Comparison of ENCODE assay signal across 8 mouse cellular contexts in genomic region chr3:52758561-52758960, GRCm38 (mm10).
A peak's percentile ranks its signal among the peaks of the same experiment; 100 is the strongest.
DNase-seq lines count a peak whose midpoint lies in the region; ATAC-seq and TF ChIP-seq lines count a peak whose summit lies in the region.
"Had no signal": no experiment of that assay in that cellular context is flagged by ENCODE, and none has a peak within 500 bp of the region (broad histone marks: within the 10 kb centered on the region; RNA-seq: fewer than 3 reads in every experiment).

No protein-coding gene starts in this region.

- ATAC-seq in liver, embryonic 11.5 days (replicated peaks; ENCODE audit: low FRiP score), result no peak

- TF ChIP-seq CTCF in ES-Bruce4 (IDR thresholded peaks at IDR 0.05; ENCODE audit: low read depth, low read length), result peak; percentile 38
- TF ChIP-seq CTCF in brain, embryonic 14.5 days (IDR thresholded peaks at IDR 0.05; ENCODE audit: borderline replicate concordance, extremely low read depth, insufficient read depth, insufficient read length), result peak; percentile 54; the same call in 1 of the 2 replicates
- no peak for TF ChIP-seq CTCF in thymus, adult 2 months (IDR thresholded peaks at IDR 0.05; ENCODE audit: borderline replicate concordance, control insufficient read depth, extremely low read depth, insufficient read depth, low read length, poor library complexity)

- H3K4me3 ChIP-seq in liver, embryonic 11.5 days (ENCODE audit: low read depth, low read length), result no peak overlapping the region
- H3K4me3 ChIP-seq in ES-Bruce4 (ENCODE audit: low read depth, low read length), result no peak overlapping the region
- no peak overlapping the region for H3K4me3 ChIP-seq in thymus, adult 2 months (ENCODE audit: control insufficient read depth, insufficient read depth, low read length)
- H3K4me3 ChIP-seq: limb, embryonic 15.5 days had no signal

- no peak overlapping the region for H3K27ac ChIP-seq in liver, embryonic 11.5 days (ENCODE audit: low read depth, low read length)
- no peak overlapping the region for H3K27ac ChIP-seq in ES-Bruce4 (ENCODE audit: insufficient read depth, low read length)
- no peak overlapping the region for H3K27ac ChIP-seq in thymus, adult 2 months (ENCODE audit: control insufficient read depth, insufficient read depth, low read length)
- H3K27ac ChIP-seq: limb, embryonic 15.5 days had no signal

- H3K9ac ChIP-seq in liver, embryonic 11.5 days (ENCODE audit: low read depth, low read length), result no peak overlapping the region
- H3K9ac ChIP-seq in ES-Bruce4 (ENCODE audit: low read depth, poor library complexity, severe bottlenecking), result no peak overlapping the region
- H3K9ac ChIP-seq: limb, embryonic 15.5 days had no signal

- TF ChIP-seq EP300 in ES-Bruce4 (IDR thresholded peaks at IDR 0.05; ENCODE audit: insufficient read depth, low read depth, low read length), result no peak

- TF ChIP-seq POLR2A in ES-Bruce4 (IDR thresholded peaks at IDR 0.05; ENCODE audit: insufficient read depth, low read length), result no peak
- TF ChIP-seq POLR2A in brain, embryonic 14.5 days (IDR thresholded peaks at IDR 0.05; ENCODE audit: borderline replicate concordance, extremely low read depth, insufficient read depth, insufficient read length, poor library complexity, severe bottlenecking), result no peak
- no peak for TF ChIP-seq POLR2A in thymus, adult 2 months (IDR thresholded peaks at IDR 0.05; ENCODE audit: control insufficient read depth, extremely low read depth, insufficient read depth, low read length, poor library complexity)

- H3K4me1 ChIP-seq in liver, embryonic 11.5 days (replicated peaks; ENCODE audit: control insufficient read depth, insufficient read depth, low read length), result peaks cover 5% of the 10 kb centered on the region; the same call in 1 of the 2 replicates
- H3K4me1 ChIP-seq in ES-Bruce4 (ENCODE audit: control insufficient read depth, insufficient read depth, low read length), result no peaks in the 10 kb centered on the region
- no peaks in the 10 kb centered on the region for H3K4me1 ChIP-seq in thymus, adult 2 months (replicated peaks; ENCODE audit: control insufficient read depth, insufficient read depth, low read length)
- H3K4me1 ChIP-seq: limb, embryonic 15.5 days had no signal

- intact Hi-C loops in gastrocnemius, postnatal 14 days (cut with DNase I; ENCODE audit: low total_unique reads), result loop anchor here (5.0 kb wide), 1 partner anchor 496 kb away; no protein-coding TSS in a partner anchor
- intact Hi-C loops in left cerebral cortex, postnatal 4 days (cut with DNase I), result loop anchor here (5.0 kb wide), 1 partner anchor 496 kb away; no protein-coding TSS in a partner anchor

- no peaks in the 10 kb centered on the region for H3K9me3 ChIP-seq in liver, embryonic 11.5 days (ENCODE audit: control insufficient read depth, low read length)
- no peaks in the 10 kb centered on the region for H3K9me3 ChIP-seq in ES-Bruce4 (replicated peaks; ENCODE audit: control insufficient read depth, insufficient read depth, low read length, poor library complexity, severe bottlenecking)
- H3K9me3 ChIP-seq: limb, embryonic 15.5 days had no signal

- no peaks in the 10 kb centered on the region for H3K27me3 ChIP-seq in liver, embryonic 11.5 days (replicated peaks; ENCODE audit: control insufficient read depth, insufficient read depth, low read length)
- no peaks in the 10 kb centered on the region for H3K27me3 ChIP-seq in ES-Bruce4 (ENCODE audit: control insufficient read depth, insufficient read depth, low read length, poor library complexity, severe bottlenecking)
- no peaks in the 10 kb centered on the region for H3K27me3 ChIP-seq in thymus, adult 2 months (ENCODE audit: control insufficient read depth, insufficient read depth, low read length)
- H3K27me3 ChIP-seq: limb, embryonic 15.5 days had no signal

- H3K4me2 ChIP-seq in liver, embryonic 11.5 days, result no peak overlapping the region
- H3K4me2 ChIP-seq: limb, embryonic 15.5 days had no signal

- peak; percentile 20 for DNase-seq in liver
- DNase-seq in liver, embryonic 11.5 days (ENCODE audit: low spot score), result no peak
- peak; percentile 43 for DNase-seq in brain, embryonic 14.5 days (ENCODE audit: low read depth)
- DNase-seq in gastrocnemius, postnatal 14 days, result peak; percentile 47
- peak; percentile 41 for DNase-seq in left cerebral cortex, postnatal 4 days
- peak; percentile 74 for DNase-seq in thymus, adult 2 months

- WGBS in liver, embryonic 11.5 days, result 26% methylated on average over 2 of the region's 2 CpGs
- WGBS in thymus, adult 2 months, result 8% methylated on average over 2 of the region's 2 CpGs

- H3K36me3 ChIP-seq in liver, embryonic 11.5 days (ENCODE audit: control insufficient read depth, insufficient read depth, low read length), result no peaks in the 10 kb centered on the region
- no peaks in the 10 kb centered on the region for H3K36me3 ChIP-seq in ES-Bruce4 (ENCODE audit: control insufficient read depth, insufficient read depth, low read length, poor library complexity, severe bottlenecking)
- H3K36me3 ChIP-seq in thymus, adult 2 months (ENCODE audit: control insufficient read depth, insufficient read depth, low read length), result no peaks in the 10 kb centered on the region
- H3K36me3 ChIP-seq: limb, embryonic 15.5 days had no signal
